Mouse (Mus musculus) brain, embryonic 18.5 days (tissue): ENCODE data around the gene Tpcn1.

Source experiments
- DNase-seq: peaks from one replicate; pipeline ENCODE4 v3.0.0-alpha.2; 2012; ENCODE audit warnings: low read depth, low spot score

Gene Tpcn1

GRCm38 (mm10) chr5:120579211-120579897, 9.1 kb downstream of the Tpcn1 start:
- DNase-seq = no peak

DNA sequence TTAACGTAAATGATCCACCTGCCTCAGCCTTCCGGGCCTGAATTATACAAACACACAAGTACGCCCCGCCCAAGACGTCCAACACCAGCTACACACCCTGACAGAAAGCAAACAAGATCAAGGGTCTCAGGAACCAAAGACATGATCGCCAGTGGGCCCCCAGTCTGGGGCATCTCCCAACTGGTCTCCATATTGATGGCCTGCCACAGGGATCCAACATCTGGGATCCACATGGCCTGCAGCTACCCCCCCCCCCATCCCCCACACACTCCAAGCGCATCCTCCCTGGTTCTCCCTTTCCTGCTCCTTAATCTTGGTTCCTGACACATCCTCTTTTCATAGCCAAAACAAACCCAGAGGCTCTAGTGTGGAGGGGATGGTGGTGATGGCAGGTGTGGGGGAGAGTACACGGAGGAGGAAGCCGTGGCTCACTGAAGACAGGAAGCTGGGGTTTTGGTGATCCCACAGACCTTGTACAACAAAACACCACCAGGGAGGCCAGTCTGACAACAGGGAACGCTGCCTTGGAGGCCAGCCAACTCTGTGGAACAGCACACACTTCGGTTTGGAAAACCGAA, 9.9 kb downstream of the Tpcn1 start:
- DNase-seq = no peak

DNA sequence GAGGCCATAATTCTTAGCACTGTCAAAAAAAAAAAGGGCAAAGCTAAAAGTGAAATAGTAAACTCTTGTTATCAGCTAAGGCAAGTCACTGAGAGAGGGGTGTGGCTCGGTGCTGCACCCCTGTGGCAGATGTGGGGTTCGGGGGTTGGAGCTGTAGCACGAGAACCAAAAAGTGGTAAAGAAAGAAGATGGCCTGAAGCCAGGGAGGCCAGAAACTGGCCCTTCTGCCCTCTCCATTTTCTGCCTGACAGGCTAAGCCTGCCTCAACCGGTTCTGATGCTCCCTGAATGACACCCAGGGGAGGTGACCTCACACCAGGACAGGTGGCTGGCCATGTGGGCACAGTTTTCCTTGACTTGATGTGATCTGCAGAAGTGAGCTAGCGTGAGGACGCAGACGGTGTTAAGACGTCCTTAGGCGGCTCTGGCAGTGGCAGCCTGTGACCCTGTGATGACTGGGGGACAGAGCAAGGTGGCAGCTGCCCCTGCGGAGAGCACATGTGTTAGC, 10.5 kb downstream of the Tpcn1 start:
- no peak for DNase-seq

- no peak for DNase-seq
These were observed 11.6 kb downstream of the Tpcn1 start for GRCm38 (mm10) chr5:120576781-120577301.

- no peak for DNase-seq
These were observed 13.9 kb downstream of the Tpcn1 start for GRCm38 (mm10) chr5:120574469-120575063.

DNA sequence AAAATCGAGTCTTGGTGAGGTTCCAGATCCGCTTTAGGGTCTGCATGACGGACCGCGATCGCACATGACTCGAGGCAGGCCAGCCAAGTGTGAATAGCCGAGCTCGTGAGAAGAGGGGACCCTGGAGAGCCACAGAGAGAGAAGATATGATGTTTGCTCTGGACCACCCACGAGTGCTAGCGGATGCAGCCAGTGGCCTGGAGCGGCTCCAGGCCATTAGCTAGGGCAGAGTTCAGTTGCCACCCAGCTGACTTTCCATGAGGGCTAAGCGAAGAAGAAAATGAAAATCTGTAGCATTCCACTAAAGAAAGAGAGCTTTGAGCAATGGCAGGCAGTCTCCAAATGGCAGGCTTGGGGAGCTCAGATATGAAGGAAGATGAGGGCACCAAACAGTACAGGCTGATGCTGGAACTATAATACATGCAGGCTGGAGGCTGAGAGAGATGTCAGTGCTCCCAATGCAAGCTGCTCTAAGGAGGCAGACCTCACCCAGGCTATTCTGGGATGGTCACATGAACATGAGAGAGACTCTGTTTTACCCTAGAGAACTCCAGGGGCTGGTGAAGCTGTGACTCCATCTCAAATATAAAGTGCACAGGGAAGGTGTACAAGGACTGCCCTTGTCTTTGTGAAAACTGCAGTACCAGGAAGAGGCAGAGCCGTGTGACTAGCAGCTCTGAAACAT, 17.3 kb downstream of the Tpcn1 start:
- DNase-seq = no peak

GRCm38 (mm10) chr5:120570289-120570897, 18.1 kb downstream of the Tpcn1 start:
- no peak for DNase-seq

DNA sequence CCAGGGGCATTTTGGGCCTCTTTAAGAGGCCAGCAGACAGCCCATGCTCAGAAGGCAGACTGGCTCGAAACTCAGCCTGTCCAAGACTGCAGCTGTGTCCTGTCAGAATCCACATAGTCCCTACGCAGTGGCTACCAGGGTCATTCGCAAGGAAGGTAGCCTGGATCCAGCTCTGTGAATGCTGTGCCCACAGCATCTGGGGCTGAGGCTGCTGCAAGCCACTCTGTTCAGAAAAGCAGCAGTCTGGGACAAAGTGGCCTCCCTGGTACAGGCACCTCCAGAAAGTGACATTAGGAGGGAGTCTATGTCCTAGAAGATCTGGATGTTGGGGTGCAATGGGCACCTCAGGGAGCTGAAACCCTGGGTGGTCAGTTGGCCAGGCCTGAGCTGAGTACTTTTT, 18.7 kb downstream of the Tpcn1 start:
- DNase-seq = no peak

- no peak for DNase-seq
These were observed 19.5 kb downstream of the Tpcn1 start for GRCm38 (mm10) chr5:120568964-120569363.

GRCm38 (mm10) chr5:120568336-120568768, 20.1 kb downstream of the Tpcn1 start:
- DNase-seq = no peak

DNA sequence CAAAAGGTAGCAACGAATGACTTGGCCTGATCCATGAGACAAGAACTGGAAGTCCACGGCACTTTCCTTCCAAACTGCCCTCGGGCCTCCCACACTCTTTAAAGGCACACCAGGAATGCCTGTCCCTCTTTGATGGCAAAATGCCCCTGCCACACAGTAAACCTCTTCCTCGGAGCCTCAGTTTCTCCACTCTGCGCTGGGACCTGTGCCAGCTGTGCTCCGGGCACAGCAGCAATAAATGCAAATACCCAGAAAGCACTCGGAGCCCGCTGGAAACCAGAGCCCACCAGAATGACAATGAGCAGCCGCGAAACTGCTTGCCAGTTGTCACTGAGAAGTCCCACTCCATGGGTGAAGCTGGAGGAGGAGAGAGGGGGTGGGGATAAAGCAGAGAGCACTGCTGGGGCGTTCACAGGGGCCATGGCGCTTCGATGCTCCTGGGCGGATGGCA, 20.7 kb downstream of the Tpcn1 start:
- DNase-seq = no peak

DNA sequence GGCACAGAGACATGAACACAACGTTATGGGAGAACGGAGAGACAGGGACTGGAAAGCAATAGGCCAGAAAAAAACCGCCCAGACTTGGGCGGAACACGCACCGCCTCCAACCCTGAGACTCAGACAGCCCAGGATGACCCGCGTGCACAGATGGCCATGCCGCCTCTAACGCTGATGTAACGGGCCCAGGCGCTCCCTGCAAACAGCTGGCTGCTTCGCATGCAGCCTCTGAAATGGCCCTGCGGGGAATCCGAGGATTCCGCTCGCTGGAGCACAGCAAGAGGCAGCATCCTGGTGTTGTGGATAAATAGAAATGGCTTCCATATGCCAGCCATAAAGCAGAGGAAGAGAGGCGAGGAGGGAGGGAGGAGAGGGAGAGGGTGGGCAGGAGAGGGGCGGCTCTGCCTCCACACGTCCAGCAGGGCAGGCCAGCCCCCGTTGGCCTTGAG, 21.2 kb downstream of the Tpcn1 start:
- DNase-seq = no peak

DNA sequence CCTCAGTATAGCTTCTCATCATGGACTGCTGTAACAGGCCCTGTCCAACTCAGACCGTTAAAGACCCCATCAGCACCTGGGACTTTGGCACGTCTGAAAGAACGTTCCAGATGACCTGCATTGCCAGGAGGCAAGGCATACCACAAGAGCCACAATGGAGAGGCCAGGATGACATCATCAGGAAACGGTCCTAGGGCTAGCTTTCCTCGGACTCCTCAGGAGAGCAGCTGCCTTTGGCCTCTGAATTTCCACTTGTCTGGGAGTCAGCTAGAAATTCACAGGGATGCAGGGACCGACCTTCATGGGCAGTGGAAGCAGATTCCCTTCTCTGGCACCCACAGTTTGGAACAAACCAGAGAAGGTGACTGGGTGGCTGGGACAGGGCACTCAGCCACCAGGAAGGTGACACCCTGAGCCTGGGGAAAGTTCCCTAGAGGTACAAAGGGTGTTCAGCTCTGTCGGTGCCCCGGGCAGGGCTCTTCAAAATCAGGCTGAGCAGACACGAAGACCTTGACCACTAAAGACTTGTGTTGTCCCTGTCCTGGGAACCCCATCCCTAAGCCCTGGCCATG, 21.7 kb downstream of the Tpcn1 start:
- DNase-seq = no peak

DNA sequence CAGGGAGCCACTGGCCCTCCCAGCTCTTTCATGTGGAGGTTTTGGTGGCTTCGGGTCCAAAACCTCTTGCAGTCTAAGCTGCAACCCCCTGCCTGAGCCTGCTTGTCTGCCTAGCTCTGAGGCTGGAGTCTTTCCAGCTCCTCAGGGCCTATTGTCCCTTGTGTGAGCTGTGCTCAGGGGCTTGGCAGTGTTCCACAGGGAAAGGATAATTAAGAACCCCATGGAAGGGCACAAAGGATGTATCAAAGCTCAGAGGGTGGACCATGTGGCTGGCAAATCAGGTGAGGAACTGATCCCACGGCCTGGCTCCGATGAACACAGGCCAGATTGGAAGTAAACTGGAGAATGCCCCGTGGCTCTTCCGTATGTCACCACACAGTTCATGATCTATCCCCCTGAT, 22.4 kb downstream of the Tpcn1 start:
- DNase-seq = peak; percentile 75

- DNase-seq = no peak
These were observed 23.1 kb downstream of the Tpcn1 start for GRCm38 (mm10) chr5:120565171-120565905.

DNA sequence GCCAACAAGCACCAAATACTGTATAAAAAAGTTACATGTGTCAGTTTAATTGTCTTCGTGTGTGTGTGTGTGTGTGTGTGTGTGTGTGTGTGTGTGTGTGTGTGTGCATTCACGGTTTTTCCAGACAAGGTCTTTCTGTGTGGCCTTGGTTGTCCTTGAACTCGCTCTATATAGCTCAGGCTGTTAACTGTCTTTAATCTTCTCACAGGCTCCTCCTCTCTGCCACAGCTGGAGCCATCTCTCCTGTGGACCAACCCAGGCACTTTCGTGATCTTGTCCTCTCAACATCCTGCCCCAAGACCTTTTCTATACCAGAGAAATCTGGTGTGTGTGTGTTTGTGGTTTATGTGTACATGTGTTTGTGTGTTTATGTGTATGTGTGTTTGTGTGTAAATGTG, 24.6 kb downstream of the Tpcn1 start:
- DNase-seq = no peak

DNA sequence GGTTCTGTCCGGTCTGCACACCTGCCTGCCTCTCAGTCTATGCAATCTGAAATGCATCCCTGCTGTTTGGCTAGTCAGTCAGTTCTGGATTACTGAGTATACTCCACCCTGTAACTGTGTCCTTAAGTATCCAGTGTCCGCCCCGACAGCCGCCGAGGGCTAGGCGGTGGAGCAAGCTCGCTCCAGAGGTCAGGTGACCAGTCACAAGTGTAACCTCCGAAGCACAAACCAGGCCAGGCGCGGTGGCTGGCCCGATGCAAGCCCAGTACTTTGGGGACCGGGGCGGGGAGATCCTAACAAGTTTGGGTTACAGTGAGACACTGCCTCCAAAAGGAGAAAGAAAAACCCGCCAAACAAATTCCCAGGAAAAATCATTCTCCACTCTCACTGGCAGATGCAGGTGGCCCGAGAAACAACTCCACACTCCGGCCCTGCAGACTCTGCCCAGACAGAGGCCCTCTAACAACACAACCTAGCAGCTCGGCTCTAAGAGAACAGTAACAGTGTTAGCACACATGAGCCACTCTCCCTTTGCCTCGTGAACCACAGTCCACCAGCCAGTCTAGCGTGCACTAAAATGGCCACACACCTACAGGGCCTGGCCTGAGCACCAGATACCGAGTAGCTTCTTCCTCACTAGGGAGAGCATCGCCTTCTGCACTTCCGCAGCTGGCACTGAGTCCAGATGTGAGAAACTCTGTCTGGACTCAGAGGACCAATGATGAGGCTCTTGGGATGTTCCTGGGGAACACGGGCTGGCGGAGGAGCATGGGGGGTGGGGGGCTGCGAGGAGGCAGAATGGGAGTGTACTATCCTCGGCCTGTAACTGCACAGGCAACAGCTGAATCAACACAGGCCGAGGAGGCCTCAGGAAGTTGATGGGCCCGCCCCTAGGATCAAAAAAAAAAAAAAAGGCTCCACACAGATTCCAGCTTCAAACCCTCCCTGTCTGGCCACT, 25.2 kb downstream of the Tpcn1 start:
- DNase-seq = no peak

GRCm38 (mm10) chr5:120560616-120561311, 27.7 kb downstream of the Tpcn1 start:
- DNase-seq = no peak

- DNase-seq = no peak
These were observed 28.3 kb downstream of the Tpcn1 start for GRCm38 (mm10) chr5:120560129-120560615.
